Mouse (Mus musculus): ENCODE data around the gene Castor2. TPM values are rescaled to one million over a fixed set of nuclear protein-coding genes. Genes with fewer than 3 reads are reported as not detected.
A peak's percentile ranks its signal among the peaks of the same experiment; 100 is the strongest.

Gene Castor2
- polyA plus RNA-seq, 2 experiments = 10.3 to 11.5 TPM

- 87% methylated on average over 2 of the region's 2 CpGs for WGBS
- TF ChIP-seq POLR2A (IDR thresholded peaks at IDR 0.05; ENCODE audit: borderline replicate concordance, extremely low read depth, insufficient read depth, insufficient read length) = no peak
- no peak for DNase-seq (ENCODE audit: low spot score)
These were observed 3.7 kb upstream of the Castor2 start for GRCm38 (mm10) chr5:134095766-134096165.

DNA sequence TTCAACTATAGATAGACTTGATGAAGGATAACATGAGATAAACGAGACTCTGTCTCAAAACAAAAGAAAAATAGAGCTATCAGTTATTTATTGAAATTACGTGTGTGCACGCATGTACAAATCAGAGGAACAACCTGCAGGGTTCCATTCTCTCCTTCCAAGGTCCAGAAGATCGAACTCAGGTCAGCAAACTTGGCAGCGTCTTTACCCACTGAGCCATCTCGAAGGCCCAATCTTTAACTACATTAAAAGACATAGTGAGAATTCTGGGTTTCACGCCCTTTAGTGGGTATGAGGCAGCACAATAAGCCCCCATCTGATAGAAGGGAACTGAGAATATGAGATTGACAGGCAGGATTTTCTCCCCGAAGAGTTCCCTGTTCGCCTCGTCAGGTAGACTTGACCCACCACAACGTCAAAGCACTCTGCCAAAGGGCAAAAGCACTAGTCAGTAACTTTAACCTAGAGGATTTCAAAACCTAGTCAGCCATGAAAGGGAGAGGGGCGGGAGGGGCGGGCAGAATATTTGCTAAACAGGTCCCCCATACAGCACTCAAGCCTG, 1.1 kb upstream of the Castor2 start:
- Histone ChIP-seq H3K27me3 (ENCODE audit: control insufficient read depth, insufficient read depth, low read length) (no peaks in the 10 kb centered on the region), H3K4me1 (ENCODE audit: control insufficient read depth, insufficient read depth, low read length) (peaks cover 13% of the 10 kb centered on the region; the same call in 1 of the 2 replicates), H3K4me3 (replicated peaks; ENCODE audit: low read length) (peak overlapping the region; percentile 73), H3K4me2 (replicated peaks; ENCODE audit: low read depth, low read length, severe bottlenecking) (peak overlapping the region; percentile 88), H3K9ac (ENCODE audit: low read depth, low read length, severe bottlenecking) (peak overlapping the region; percentile 75), H3K36me3 (ENCODE audit: control insufficient read depth, insufficient read depth, low read length) (no peaks in the 10 kb centered on the region), H3K9me3 (ENCODE audit: control insufficient read depth, low read length) (no peaks in the 10 kb centered on the region), H3K27ac (replicated peaks; ENCODE audit: low read depth, low read length) (no peak overlapping the region)
- DNase-seq (ENCODE audit: low spot score) = no peak
- WGBS = 46% methylated on average over 13 of the region's 13 CpGs
- no peak for ATAC-seq (ENCODE audit: low FRiP score, low read depth)
- TF ChIP-seq POLR2A (IDR thresholded peaks at IDR 0.05; ENCODE audit: borderline replicate concordance, extremely low read depth, insufficient read depth, insufficient read length) = no peak

More at GRCm38 (mm10) chr5:134095766-134096165, 3.7 kb upstream of the Castor2 start:
- Histone ChIP-seq H3K9me3 (ENCODE audit: control insufficient read depth, low read length) (no peaks in the 10 kb centered on the region), H3K4me2 (replicated peaks; ENCODE audit: low read depth, low read length, severe bottlenecking) (no peak overlapping the region), H3K4me3 (replicated peaks; ENCODE audit: low read length) (no peak overlapping the region), H3K36me3 (ENCODE audit: control insufficient read depth, insufficient read depth, low read length) (no peaks in the 10 kb centered on the region), H3K9ac (ENCODE audit: low read depth, low read length, severe bottlenecking) (no peak overlapping the region), H3K4me1 (ENCODE audit: control insufficient read depth, insufficient read depth, low read length) (0 out of 2 replicates have a peak, but pooled peaks cover 8% of the 10 kb centered on the region), H3K27ac (replicated peaks; ENCODE audit: low read depth, low read length) (no peak overlapping the region), H3K27me3 (ENCODE audit: control insufficient read depth, insufficient read depth, low read length) (no peaks in the 10 kb centered on the region)
- ATAC-seq (ENCODE audit: low FRiP score, low read depth) = no peak

- peak; percentile 31; the same call in 1 of the 2 replicates for ATAC-seq (ENCODE audit: low FRiP score, low read depth)
- Histone ChIP-seq H3K9ac (ENCODE audit: low read depth, low read length, severe bottlenecking) (peak overlapping the region; percentile 75), H3K27ac (replicated peaks; ENCODE audit: low read depth, low read length) (peak overlapping the region; percentile 56; the same call in 1 of the 2 replicates), H3K4me2 (replicated peaks; ENCODE audit: low read depth, low read length, severe bottlenecking) (peak overlapping the region; percentile 88), H3K36me3 (ENCODE audit: control insufficient read depth, insufficient read depth, low read length) (no peaks in the 10 kb centered on the region), H3K27me3 (ENCODE audit: control insufficient read depth, insufficient read depth, low read length) (no peaks in the 10 kb centered on the region), H3K4me3 (replicated peaks; ENCODE audit: low read length) (peak overlapping the region; percentile 73), H3K9me3 (ENCODE audit: control insufficient read depth, low read length) (no peaks in the 10 kb centered on the region), H3K4me1 (ENCODE audit: control insufficient read depth, insufficient read depth, low read length) (peaks cover 13% of the 10 kb centered on the region; the same call in 1 of the 2 replicates)
- TF ChIP-seq POLR2A (IDR thresholded peaks at IDR 0.05; ENCODE audit: borderline replicate concordance, extremely low read depth, insufficient read depth, insufficient read length) = no peak
- peak; percentile 14 for DNase-seq (ENCODE audit: low spot score)
- WGBS = 3% methylated on average over 17 of the region's 17 CpGs
These were observed 535 bp upstream of the Castor2 start for GRCm38 (mm10) chr5:134098976-134099375.

GRCm38 (mm10) chr5:134100232-134100771, 791 bp downstream of the Castor2 start:
- Histone ChIP-seq H3K4me3 (replicated peaks; ENCODE audit: low read length) (peak overlapping the region; percentile 73), H3K27me3 (ENCODE audit: control insufficient read depth, insufficient read depth, low read length) (no peaks in the 10 kb centered on the region), H3K9ac (ENCODE audit: low read depth, low read length, severe bottlenecking) (peak overlapping the region; percentile 75), H3K4me1 (ENCODE audit: control insufficient read depth, insufficient read depth, low read length) (peaks cover 13% of the 10 kb centered on the region; the same call in 1 of the 2 replicates), H3K27ac (replicated peaks; ENCODE audit: low read depth, low read length) (no peak overlapping the region), H3K36me3 (ENCODE audit: control insufficient read depth, insufficient read depth, low read length) (no peaks in the 10 kb centered on the region), H3K9me3 (ENCODE audit: control insufficient read depth, low read length) (no peaks in the 10 kb centered on the region), H3K4me2 (replicated peaks; ENCODE audit: low read depth, low read length, severe bottlenecking) (peak overlapping the region; percentile 88)
- ATAC-seq (ENCODE audit: low FRiP score, low read depth) (no peak), DNase-seq (ENCODE audit: low spot score) (no peak)
- TF ChIP-seq POLR2A (IDR thresholded peaks at IDR 0.05; ENCODE audit: borderline replicate concordance, extremely low read depth, insufficient read depth, insufficient read length) = no peak
- WGBS = 3% methylated on average over 17 of the region's 17 CpGs

GRCm38 (mm10) chr5:134101322-134101721, 1.8 kb downstream of the Castor2 start:
- no peak for TF ChIP-seq POLR2A (IDR thresholded peaks at IDR 0.05; ENCODE audit: borderline replicate concordance, extremely low read depth, insufficient read depth, insufficient read length)
- H3K9ac ChIP-seq (ENCODE audit: low read depth, low read length, severe bottlenecking) = no peak overlapping the region
- no peak overlapping the region for H3K27ac ChIP-seq (replicated peaks; ENCODE audit: low read depth, low read length)
- no peaks in the 10 kb centered on the region for H3K27me3 ChIP-seq (ENCODE audit: control insufficient read depth, insufficient read depth, low read length)
- H3K4me3 ChIP-seq (replicated peaks; ENCODE audit: low read length) = no peak overlapping the region
- H3K9me3 ChIP-seq (ENCODE audit: control insufficient read depth, low read length) = no peaks in the 10 kb centered on the region
- no peak for ATAC-seq (ENCODE audit: low FRiP score, low read depth)
- DNase-seq (ENCODE audit: low spot score) = no peak
- H3K4me1 ChIP-seq (ENCODE audit: control insufficient read depth, insufficient read depth, low read length) = peaks cover 13% of the 10 kb centered on the region; the same call in 1 of the 2 replicates
- peaks cover 6% of the 10 kb centered on the region; the same call in 1 of the 2 replicates for H3K36me3 ChIP-seq (ENCODE audit: control insufficient read depth, insufficient read depth, low read length)
- peak overlapping the region; percentile 10; the same call in 1 of the 2 replicates for H3K4me2 ChIP-seq (replicated peaks; ENCODE audit: low read depth, low read length, severe bottlenecking)
- 57% methylated on average over 5 of the region's 5 CpGs for WGBS
